Mouse (Mus musculus): ENCODE data around the gene Frs2. TPM values are rescaled to one million over a fixed set of nuclear protein-coding genes. Genes with fewer than 3 reads are reported as not detected.

Gene Frs2
- polyA plus RNA-seq, 1 experiment from 2014 or later = 27.9 TPM

GRCm38 (mm10) chr10:117126233-117126632, 22.1 kb downstream of the Frs2 start:
- Histone ChIP-seq H3K9me3 (ENCODE audit: control insufficient read depth, low read length) (no peaks in the 10 kb centered on the region), H3K4me1 (ENCODE audit: control insufficient read depth, insufficient read depth, low read length) (no peaks in the 10 kb centered on the region), H3K4me3 (ENCODE audit: low read depth, low read length) (no peak overlapping the region), H3K27ac (replicated peaks; ENCODE audit: low read depth, low read length) (no peak overlapping the region), H3K9ac (ENCODE audit: low read length) (no peak overlapping the region), H3K36me3 (ENCODE audit: control insufficient read depth, insufficient read depth, low read length) (no peaks in the 10 kb centered on the region), H3K4me2 (ENCODE audit: low read depth, severe bottlenecking) (no peak overlapping the region), H3K27me3 (ENCODE audit: control insufficient read depth, insufficient read depth, low read length) (no peaks in the 10 kb centered on the region)
- 94% methylated on average over 4 of the region's 4 CpGs for WGBS
- DNase-seq (ENCODE audit: low spot score) (no peak), ATAC-seq (ENCODE audit: insufficient number of reproducible peaks, low FRiP score, low TSS enrichment, low read depth) (no peak)

- no peaks in the 10 kb centered on the region for H3K27me3 ChIP-seq (ENCODE audit: control insufficient read depth, insufficient read depth, low read length)
- no peak overlapping the region for H3K9ac ChIP-seq (ENCODE audit: low read length)
- H3K4me3 ChIP-seq (ENCODE audit: low read depth, low read length) = no peak overlapping the region
- ATAC-seq (ENCODE audit: insufficient number of reproducible peaks, low FRiP score, low TSS enrichment, low read depth) = no peak
- WGBS = 85% methylated on average over 3 of the region's 3 CpGs
- H3K27ac ChIP-seq (replicated peaks; ENCODE audit: low read depth, low read length) = no peak overlapping the region
- H3K36me3 ChIP-seq (ENCODE audit: control insufficient read depth, insufficient read depth, low read length) = no peaks in the 10 kb centered on the region
- no peaks in the 10 kb centered on the region for H3K9me3 ChIP-seq (ENCODE audit: control insufficient read depth, low read length)
- no peak overlapping the region for H3K4me2 ChIP-seq (ENCODE audit: low read depth, severe bottlenecking)
- no peak for DNase-seq (ENCODE audit: low spot score)
- H3K4me1 ChIP-seq (ENCODE audit: control insufficient read depth, insufficient read depth, low read length) = no peaks in the 10 kb centered on the region
These were observed 26.9 kb downstream of the Frs2 start for GRCm38 (mm10) chr10:117121448-117121847.

GRCm38 (mm10) chr10:117120051-117120666, 28.2 kb downstream of the Frs2 start:
- ATAC-seq (ENCODE audit: insufficient number of reproducible peaks, low FRiP score, low TSS enrichment, low read depth) (no peak), DNase-seq (ENCODE audit: low spot score) (no peak)
- Histone ChIP-seq H3K27me3 (ENCODE audit: control insufficient read depth, insufficient read depth, low read length) (no peaks in the 10 kb centered on the region), H3K27ac (replicated peaks; ENCODE audit: low read depth, low read length) (no peak overlapping the region), H3K4me3 (ENCODE audit: low read depth, low read length) (no peak overlapping the region), H3K9ac (ENCODE audit: low read length) (no peak overlapping the region), H3K36me3 (ENCODE audit: control insufficient read depth, insufficient read depth, low read length) (no peaks in the 10 kb centered on the region), H3K4me2 (ENCODE audit: low read depth, severe bottlenecking) (no peak overlapping the region), H3K4me1 (ENCODE audit: control insufficient read depth, insufficient read depth, low read length) (no peaks in the 10 kb centered on the region), H3K9me3 (ENCODE audit: control insufficient read depth, low read length) (no peaks in the 10 kb centered on the region)
- 96% methylated on average over 7 of the region's 7 CpGs for WGBS

GRCm38 (mm10) chr10:117119531-117119930, 28.8 kb downstream of the Frs2 start:
- no peak for ATAC-seq (ENCODE audit: insufficient number of reproducible peaks, low FRiP score, low TSS enrichment, low read depth)
- no peak overlapping the region for H3K4me3 ChIP-seq (ENCODE audit: low read depth, low read length)
- 89% methylated on average over 11 of the region's 11 CpGs for WGBS
- no peaks in the 10 kb centered on the region for H3K36me3 ChIP-seq (ENCODE audit: control insufficient read depth, insufficient read depth, low read length)
- H3K4me2 ChIP-seq (ENCODE audit: low read depth, severe bottlenecking) = no peak overlapping the region
- H3K27ac ChIP-seq (replicated peaks; ENCODE audit: low read depth, low read length) = no peak overlapping the region
- no peaks in the 10 kb centered on the region for H3K4me1 ChIP-seq (ENCODE audit: control insufficient read depth, insufficient read depth, low read length)
- no peak for DNase-seq (ENCODE audit: low spot score)
- H3K9ac ChIP-seq (ENCODE audit: low read length) = no peak overlapping the region
- no peaks in the 10 kb centered on the region for H3K9me3 ChIP-seq (ENCODE audit: control insufficient read depth, low read length)
- H3K27me3 ChIP-seq (ENCODE audit: control insufficient read depth, insufficient read depth, low read length) = no peaks in the 10 kb centered on the region

- no peak overlapping the region for H3K27ac ChIP-seq (replicated peaks; ENCODE audit: low read depth, low read length)
These were observed 29.9 kb downstream of the Frs2 start for GRCm38 (mm10) chr10:117118421-117118831.

GRCm38 (mm10) chr10:117115652-117116051, 32.7 kb downstream of the Frs2 start:
- Histone ChIP-seq H3K4me2 (ENCODE audit: low read depth, severe bottlenecking) (no peak overlapping the region), H3K9me3 (ENCODE audit: control insufficient read depth, low read length) (no peaks in the 10 kb centered on the region), H3K36me3 (ENCODE audit: control insufficient read depth, insufficient read depth, low read length) (no peaks in the 10 kb centered on the region), H3K9ac (ENCODE audit: low read length) (no peak overlapping the region), H3K27me3 (ENCODE audit: control insufficient read depth, insufficient read depth, low read length) (no peaks in the 10 kb centered on the region), H3K27ac (replicated peaks; ENCODE audit: low read depth, low read length) (no peak overlapping the region), H3K4me1 (ENCODE audit: control insufficient read depth, insufficient read depth, low read length) (peaks cover 7% of the 10 kb centered on the region), H3K4me3 (ENCODE audit: low read depth, low read length) (no peak overlapping the region)
- WGBS = 90% methylated on average over 3 of the region's 3 CpGs
- ATAC-seq (ENCODE audit: insufficient number of reproducible peaks, low FRiP score, low TSS enrichment, low read depth) (no peak), DNase-seq (ENCODE audit: low spot score) (no peak)

More at GRCm38 (mm10) chr10:117118421-117118831, 29.9 kb downstream of the Frs2 start:
- H3K36me3 ChIP-seq (ENCODE audit: control insufficient read depth, insufficient read depth, low read length) = no peaks in the 10 kb centered on the region
- no peak overlapping the region for H3K9ac ChIP-seq (ENCODE audit: low read length)
- no peaks in the 10 kb centered on the region for H3K9me3 ChIP-seq (ENCODE audit: control insufficient read depth, low read length)
- H3K27me3 ChIP-seq (ENCODE audit: control insufficient read depth, insufficient read depth, low read length) = no peaks in the 10 kb centered on the region
- WGBS = 81% methylated on average over 7 of the region's 7 CpGs
- H3K4me2 ChIP-seq (ENCODE audit: low read depth, severe bottlenecking) = no peak overlapping the region
- DNase-seq (ENCODE audit: low spot score) = no peak
- no peak overlapping the region for H3K4me3 ChIP-seq (ENCODE audit: low read depth, low read length)
- no peak for ATAC-seq (ENCODE audit: insufficient number of reproducible peaks, low FRiP score, low TSS enrichment, low read depth)
- H3K4me1 ChIP-seq (ENCODE audit: control insufficient read depth, insufficient read depth, low read length) = no peaks in the 10 kb centered on the region

GRCm38 (mm10) chr10:117112545-117112944, 35.8 kb downstream of the Frs2 start:
- Histone ChIP-seq H3K36me3 (ENCODE audit: control insufficient read depth, insufficient read depth, low read length) (no peaks in the 10 kb centered on the region), H3K4me3 (ENCODE audit: low read depth, low read length) (no peak overlapping the region), H3K4me1 (ENCODE audit: control insufficient read depth, insufficient read depth, low read length) (peaks cover 7% of the 10 kb centered on the region), H3K4me2 (ENCODE audit: low read depth, severe bottlenecking) (no peak overlapping the region), H3K9me3 (ENCODE audit: control insufficient read depth, low read length) (no peaks in the 10 kb centered on the region), H3K9ac (ENCODE audit: low read length) (no peak overlapping the region), H3K27ac (replicated peaks; ENCODE audit: low read depth, low read length) (no peak overlapping the region), H3K27me3 (ENCODE audit: control insufficient read depth, insufficient read depth, low read length) (no peaks in the 10 kb centered on the region)
- no peak for DNase-seq (ENCODE audit: low spot score)
- 25% methylated on average over 2 of the region's 2 CpGs for WGBS
- no peak for ATAC-seq (ENCODE audit: insufficient number of reproducible peaks, low FRiP score, low TSS enrichment, low read depth)

GRCm38 (mm10) chr10:117111455-117111854, 36.9 kb downstream of the Frs2 start:
- Histone ChIP-seq H3K27ac (replicated peaks; ENCODE audit: low read depth, low read length) (no peak overlapping the region), H3K9ac (ENCODE audit: low read length) (no peak overlapping the region), H3K4me3 (ENCODE audit: low read depth, low read length) (no peak overlapping the region), H3K27me3 (ENCODE audit: control insufficient read depth, insufficient read depth, low read length) (no peaks in the 10 kb centered on the region), H3K4me1 (ENCODE audit: control insufficient read depth, insufficient read depth, low read length) (peaks cover 7% of the 10 kb centered on the region), H3K36me3 (ENCODE audit: control insufficient read depth, insufficient read depth, low read length) (no peaks in the 10 kb centered on the region), H3K4me2 (ENCODE audit: low read depth, severe bottlenecking) (no peak overlapping the region), H3K9me3 (ENCODE audit: control insufficient read depth, low read length) (no peaks in the 10 kb centered on the region)
- DNase-seq (ENCODE audit: low spot score) = no peak
- 79% methylated on average over 7 of the region's 7 CpGs for WGBS
- ATAC-seq (ENCODE audit: insufficient number of reproducible peaks, low FRiP score, low TSS enrichment, low read depth) = no peak

GRCm38 (mm10) chr10:117110271-117110670, 38.1 kb downstream of the Frs2 start:
- no peak for DNase-seq (ENCODE audit: low spot score)
- H3K36me3 ChIP-seq (ENCODE audit: control insufficient read depth, insufficient read depth, low read length) = no peaks in the 10 kb centered on the region
- no peak for ATAC-seq (ENCODE audit: insufficient number of reproducible peaks, low FRiP score, low TSS enrichment, low read depth)
- no peaks in the 10 kb centered on the region for H3K9me3 ChIP-seq (ENCODE audit: control insufficient read depth, low read length)
- H3K4me2 ChIP-seq (ENCODE audit: low read depth, severe bottlenecking) = no peak overlapping the region
- H3K4me1 ChIP-seq (ENCODE audit: control insufficient read depth, insufficient read depth, low read length) = peaks cover 7% of the 10 kb centered on the region
- no peaks in the 10 kb centered on the region for H3K27me3 ChIP-seq (ENCODE audit: control insufficient read depth, insufficient read depth, low read length)
- no peak overlapping the region for H3K9ac ChIP-seq (ENCODE audit: low read length)
- H3K27ac ChIP-seq (replicated peaks; ENCODE audit: low read depth, low read length) = no peak overlapping the region
- H3K4me3 ChIP-seq (ENCODE audit: low read depth, low read length) = no peak overlapping the region
- WGBS = 74% methylated on average over 3 of the region's 3 CpGs

All from limb, embryonic 11.5 days (tissue).